Mouse (Mus musculus) MEL (cell line): ENCODE measurements around the gene Ccnq. TPM values are rescaled to one million over a fixed set of nuclear protein-coding genes. Genes with fewer than 3 reads are reported as not detected.

Experiments used
- DNase-seq: peaks from one replicate; pipeline ENCODE4 v3.0.0; 2011; ENCODE audit warnings: low read depth, low spot score
- H3K27ac ChIP-seq: 2 replicates; pipeline ENCODE4 v1.5.1; 2012; ENCODE audit warnings: low read depth, mild to moderate bottlenecking, control low read depth, low read length, moderate library complexity; ENCODE audit not compliant: control insufficient read depth
- H3K27me3 ChIP-seq, 2 experiments: fragments of 150-350 bp in 1 of 2; sonication (generic) in 1 of 2; 2 replicates each; pipeline ENCODE4 v1.6.1; 2012; ENCODE audit warnings: low read length in 2 of 2, mild to moderate bottlenecking in 2 of 2, improper control_type of control experiment in 1 of 2, moderate library complexity in 1 of 2; ENCODE audit not compliant: insufficient read depth in 2 of 2, control insufficient read depth in 1 of 2
- H3K36me3 ChIP-seq, 2 experiments: 2 replicates each; pipeline ENCODE4 v1.6.1; 2012 to 2014; ENCODE audit warnings: low read length in 2 of 2, improper control_type of control experiment in 1 of 2, inconsistent platforms in 1 of 2, mild to moderate bottlenecking in 1 of 2; ENCODE audit not compliant: insufficient read depth in 2 of 2, control insufficient read depth in 1 of 2
- H3K4me1 ChIP-seq, 2 experiments: fragments of 150-350 bp in 1 of 2; sonication (generic) in 1 of 2; 2 replicates each; pipeline ENCODE4 v1.6.1; 2012; ENCODE audit warnings: low read length in 2 of 2, improper control_type of control experiment in 1 of 2, mild to moderate bottlenecking in 1 of 2; ENCODE audit not compliant: insufficient read depth in 2 of 2, control insufficient read depth in 1 of 2
- H3K4me3 ChIP-seq, 2 experiments: fragments of 150-350 bp in 1 of 2; sonication (generic) in 1 of 2; 2 replicates each; pipeline ENCODE4 v1.5.1; 2012; ENCODE audit warnings: low read depth in 2 of 2, low read length in 2 of 2, mild to moderate bottlenecking in 2 of 2, moderate library complexity in 2 of 2, control low read depth in 1 of 2, improper control_type of control experiment in 1 of 2; ENCODE audit not compliant: control insufficient read depth in 1 of 2, insufficient read depth in 1 of 2
- H3K79me2 ChIP-seq: 2 replicates; pipeline ENCODE4 v1.6.1; 2012; ENCODE audit warnings: mild to moderate bottlenecking, low read length, moderate library complexity; ENCODE audit not compliant: control insufficient read depth, poor library complexity, insufficient read depth
- H3K9ac ChIP-seq: 2 replicates; pipeline ENCODE4 v1.6.1; 2012; ENCODE audit warnings: low read depth, mild to moderate bottlenecking, control low read depth, low read length, moderate library complexity; ENCODE audit not compliant: control insufficient read depth, poor library complexity, severe bottlenecking
- H3K9me3 ChIP-seq: fragments of 150-350 bp; sonication (generic); replicated peaks from 2 replicates; pipeline ENCODE4 v1.6.1; 2012; ENCODE audit warnings: mild to moderate bottlenecking, low read length, improper control_type of control experiment, moderate library complexity; ENCODE audit not compliant: insufficient read depth
- CHD1 ChIP-seq: IDR thresholded peaks from 2 replicates; pipeline ENCODE4 v1.6.1; 2012; ENCODE audit warnings: low read depth, mild to moderate bottlenecking, inconsistent platforms, low read length, improper control_type of control experiment
- CTCF ChIP-seq, 3 experiments: IDR thresholded peaks in 2 of 3; conservative IDR thresholded peaks in 1 of 3; 2 replicates each; pipeline ENCODE4 v1.5.1; 2011 to 2012; ENCODE audit warnings: low read length in 3 of 3, low read depth in 2 of 3, mild to moderate bottlenecking in 2 of 3, improper control_type of control experiment in 1 of 3, inconsistent platforms in 1 of 3, mixed read lengths in 1 of 3, moderate library complexity in 1 of 3; ENCODE audit not compliant: control insufficient read depth in 1 of 3, insufficient read depth in 1 of 3, poor library complexity in 1 of 3, severe bottlenecking in 1 of 3
- ETS1 ChIP-seq: IDR thresholded peaks from 2 replicates; pipeline ENCODE4 v1.6.1; 2012; ENCODE audit warnings: low read depth, mild to moderate bottlenecking, inconsistent platforms, low read length, improper control_type of control experiment, moderate library complexity
- GABPA ChIP-seq: IDR thresholded peaks from 2 replicates; pipeline ENCODE4 v1.6.1; 2012; ENCODE audit warnings: low read depth, mild to moderate bottlenecking, inconsistent platforms, low read length, improper control_type of control experiment, moderate library complexity
- GATA1 ChIP-seq: IDR thresholded peaks from 2 replicates; pipeline ENCODE4 v1.6.1; 2011; ENCODE audit warnings: low read depth, low read length, improper control_type of control experiment
- HCFC1 ChIP-seq: IDR thresholded peaks from 2 replicates; pipeline ENCODE4 v1.6.1; 2012; ENCODE audit warnings: low read depth, mild to moderate bottlenecking, inconsistent platforms, low read length, improper control_type of control experiment, moderate library complexity
- MAZ ChIP-seq: IDR thresholded peaks from 2 replicates; pipeline ENCODE4 v1.6.1; 2012; ENCODE audit warnings: low read depth, mild to moderate bottlenecking, inconsistent platforms, low read length, improper control_type of control experiment
- MEF2A ChIP-seq: IDR thresholded peaks from 2 replicates; pipeline ENCODE4 v1.6.1; 2014; ENCODE audit warnings: low read depth, mild to moderate bottlenecking, inconsistent platforms, low read length, improper control_type of control experiment; ENCODE audit not compliant: poor library complexity, insufficient replicate concordance, severe bottlenecking; ENCODE audit errors: extremely low read depth
- MYB ChIP-seq: IDR thresholded peaks from 2 replicates; pipeline ENCODE4 v1.6.1; 2011; ENCODE audit warnings: mild to moderate bottlenecking, low read depth, low read length, improper control_type of control experiment
- MYC ChIP-seq: IDR thresholded peaks from 2 replicates; pipeline ENCODE4 v1.6.1; 2011; ENCODE audit warnings: low read depth, mild to moderate bottlenecking, low read length, improper control_type of control experiment, moderate library complexity
- NELFE ChIP-seq: IDR thresholded peaks from 2 replicates; pipeline ENCODE4 v1.6.1; 2011; ENCODE audit warnings: low read depth, low read length, improper control_type of control experiment
- NRF1 ChIP-seq: IDR thresholded peaks from 2 replicates; pipeline ENCODE4 v1.6.1; 2014; ENCODE audit warnings: low read depth, mild to moderate bottlenecking, inconsistent platforms, low read length, improper control_type of control experiment, moderate library complexity; ENCODE audit not compliant: poor library complexity, insufficient read depth, severe bottlenecking
- SMC3 ChIP-seq: IDR thresholded peaks from 2 replicates; pipeline ENCODE4 v1.6.1; 2011; ENCODE audit warnings: low read depth, low read length, improper control_type of control experiment
- TCF12 ChIP-seq: IDR thresholded peaks from 2 replicates; pipeline ENCODE4 v1.6.1; 2014; ENCODE audit warnings: low read depth, mild to moderate bottlenecking, inconsistent platforms, low read length, improper control_type of control experiment, moderate library complexity
- UBTF ChIP-seq: IDR thresholded peaks from 2 replicates; pipeline ENCODE4 v1.6.1; 2012; ENCODE audit warnings: low read depth, mild to moderate bottlenecking, inconsistent platforms, low read length, improper control_type of control experiment, moderate library complexity, borderline replicate concordance; ENCODE audit not compliant: insufficient read depth
- ZKSCAN1 ChIP-seq: IDR thresholded peaks from 2 replicates; pipeline ENCODE4 v1.6.1; 2012; ENCODE audit warnings: low read depth, mild to moderate bottlenecking, inconsistent platforms, low read length, improper control_type of control experiment, moderate library complexity
- polyA plus RNA-seq, 2 experiments: library from polyadenylated mRNA; stranded (reverse) in 1 of 2; unstranded in 1 of 2; fragments of >175 nt in 1 of 2; fragments of >200 nt in 1 of 2; gene quantifications; 2 replicates each; pipeline versions ENCODE4 v1.2.1 to v1.2.4; 2012; ENCODE audit warnings: low replicate concordance in 2 of 2, low read depth in 1 of 2; ENCODE audit not compliant: insufficient read length in 2 of 2, insufficient read depth in 1 of 2, missing spikeins in 1 of 2
- total RNA-seq: library from RNA; depleted of rRNA; stranded (reverse); fragments of 300-350 nt; gene quantifications from 2 replicates; pipeline ENCODE4 v1.2.3, GENCODE M21; 2012

Ccnq gene
- total and polyA plus RNA-seq, 3 experiments: 77.5 to 80.5 TPM; not detected in 1

DNA sequence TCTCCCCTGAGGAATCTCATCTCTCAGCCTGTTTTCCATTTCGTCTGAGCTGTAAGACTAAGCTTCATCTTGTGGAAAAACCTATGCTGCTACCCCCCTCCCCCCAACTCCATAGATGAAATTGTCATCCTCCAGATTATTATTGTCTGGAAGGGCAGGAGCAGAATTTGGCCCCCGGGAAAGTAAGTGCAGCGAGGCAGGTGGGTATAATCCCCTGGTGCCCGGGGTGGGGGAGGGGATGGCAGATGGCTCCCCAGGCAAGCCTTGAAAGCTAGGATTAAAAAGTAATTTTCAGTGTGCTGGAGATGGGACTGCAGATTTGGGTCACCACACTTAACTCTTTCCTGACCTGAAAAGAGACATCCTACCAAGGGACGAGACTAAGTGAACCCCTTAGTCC is 10.7 kb upstream of the Ccnq start:
- Histone ChIP-seq H3K9me3 (no peaks in the 10 kb centered on the region), H3K36me3 (peaks cover 0 to 3% of the 10 kb centered on the region in 2 experiments; a peak in 1 of 4 replicates), H3K79me2 (no peaks in the 10 kb centered on the region), H3K4me3 (no peak overlapping the region), H3K4me1 (peaks cover 11 to 22% of the 10 kb centered on the region in 2 experiments), H3K27ac (no peak overlapping the region), H3K27me3 (peaks cover 0 to 2% of the 10 kb centered on the region in 2 experiments; a peak in 1 of 4 replicates), H3K9ac (no peak overlapping the region)
- no peak for DNase-seq
- TF ChIP-seq GABPA: no peak
- TF ChIP-seq CTCF (IDR thresholded peaks at IDR 0.05 in 2 of 3, conservative IDR thresholded peaks at IDR 0.05 in 1 of 3; ENCODE audit: control insufficient read depth in 1 of 3, insufficient read depth in 1 of 3, low read depth in 2 of 3, low read length in 3 of 3, poor library complexity in 1 of 3, severe bottlenecking in 1 of 3): no peak
- TF ChIP-seq NELFE: no peak
- no peak for TF ChIP-seq ETS1
- TF ChIP-seq TCF12: no peak
- no peak for TF ChIP-seq ZKSCAN1
- TF ChIP-seq NRF1: no peak
- TF ChIP-seq MYB: no peak
- no peak for TF ChIP-seq GATA1
- TF ChIP-seq CHD1: no peak
- TF ChIP-seq MAZ: no peak

DNA sequence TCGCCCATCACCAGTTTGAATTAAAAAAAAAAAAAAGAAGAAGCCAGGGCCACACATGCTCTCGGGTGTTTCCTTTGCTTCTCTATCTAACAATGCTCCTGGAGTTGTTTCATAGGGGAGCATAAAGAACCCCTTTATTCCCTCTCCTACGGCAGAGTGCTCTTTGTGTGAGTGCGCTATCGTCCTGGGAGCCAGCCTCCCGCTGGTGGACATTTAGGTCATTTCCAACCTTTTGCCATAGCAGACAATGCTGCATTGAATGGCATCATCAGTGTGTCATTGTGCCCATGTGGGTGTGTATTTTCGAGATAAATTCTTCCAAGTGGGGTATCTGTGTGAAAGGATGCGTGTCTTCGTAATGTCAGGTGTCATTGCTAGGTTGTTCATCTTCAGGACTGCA is 9.6 kb upstream of the Ccnq start:
- Histone ChIP-seq H3K9ac (no peak overlapping the region), H3K9me3 (no peaks in the 10 kb centered on the region)
- TF ChIP-seq UBTF: no peak
- no peak for TF ChIP-seq MYC
- no peak for TF ChIP-seq SMC3
- TF ChIP-seq MEF2A: no peak
- TF ChIP-seq ETS1: no peak
- no peak for TF ChIP-seq GABPA
- TF ChIP-seq HCFC1: no peak

More for the DNA sequence above, 9.6 kb upstream of the Ccnq start:
- H3K27ac ChIP-seq: no peak overlapping the region
- peaks cover 0 to 3% of the 10 kb centered on the region in 2 experiments; a peak in 1 of 4 replicates for H3K27me3 ChIP-seq
- no peak overlapping the region for H3K4me3 ChIP-seq
- peaks cover 0 to 2% of the 10 kb centered on the region in 2 experiments; a peak in 1 of 4 replicates for H3K36me3 ChIP-seq
- DNase-seq: no peak
- no peaks in the 10 kb centered on the region for H3K79me2 ChIP-seq
- peaks cover 6 to 17% of the 10 kb centered on the region in 2 experiments for H3K4me1 ChIP-seq
